Mouse (Mus musculus) adipose tissue, adult 10 weeks (tissue): ENCODE measurements around the gene Gamt. TPM values are rescaled to one million over a fixed set of nuclear protein-coding genes. Genes with fewer than 3 reads are reported as not detected.

ENCODE experiments used
- polyA plus RNA-seq: library from polyadenylated mRNA; stranded (reverse); fragments of 350-450 nt; fragmentation: Illumina TruSeq; extraction: RNeasy Lipid Tissue Mini Kit (QIAGEN cat#74804); gene quantifications from one replicate; pipeline ENCODE4 v1.2.3, GENCODE M21; 2014; ENCODE audit warnings: low read depth, low replicate concordance

The Gamt gene
- 196 TPM for polyA plus RNA-seq

GRCm38 (mm10) chr10:80260642-80261584 lies at the start of gene Gamt, which contains the start of gene Dazap1:
Gene Gamt (minus strand): TSS chr10:80261012.
Gene Dazap1 (plus strand): TSS chr10:80261486.

GRCm38 (mm10) chr10:80295618-80296425 lies 35.0 kb upstream of the Gamt start, which contains the start of gene Apc2:
Gene Apc2 (plus strand): TSS chr10:80295977.

GRCm38 (mm10) chr10:80292251-80293146 lies 31.7 kb upstream of the Gamt start, which contains the start of gene Rps15:
Gene Rps15 (plus strand): TSS chr10:80292453.

GRCm38 (mm10) chr10:80248971-80249640 lies 11.7 kb downstream of the Gamt start, which contains the start of gene Ndufs7:
Gene Ndufs7 (plus strand): TSS chr10:80249121.

GRCm38 (mm10) chr10:80226416-80227165 lies 34.2 kb downstream of the Gamt start, which contains the start of gene Mum1:
Gene Mum1 (plus strand): TSS chr10:80226434.

Other genes with a start within 250 kb of the Gamt start
- gene Arhgap45, start 244.4 kb downstream of the Gamt start, polyA plus RNA-seq = 13.2 TPM
- 65.7 TPM for gene Polr2e, start 221.2 kb downstream of the Gamt start, polyA plus RNA-seq
- gene Gpx4, start 213.8 kb downstream of the Gamt start, polyA plus RNA-seq = 681 TPM
- gene Sbno2, start 155.4 kb downstream of the Gamt start, polyA plus RNA-seq = 17.9 TPM
- gene Stk11, start 145.2 kb downstream of the Gamt start, polyA plus RNA-seq = 82.1 TPM
- 268 TPM for gene Atp5d, start 122.4 kb downstream of the Gamt start, polyA plus RNA-seq
- 29.3 TPM for gene Cbarp, start 120.2 kb downstream of the Gamt start, polyA plus RNA-seq
- gene Midn, start 112.7 kb downstream of the Gamt start, polyA plus RNA-seq = 28.1 TPM
- gene Cirbp, start 95.0 kb downstream of the Gamt start, polyA plus RNA-seq = 219 TPM
- gene 1600002K03Rik, start 88.1 kb downstream of the Gamt start, polyA plus RNA-seq = 19.9 TPM
- gene Efna2, start 81.5 kb downstream of the Gamt start, polyA plus RNA-seq = 1.4 TPM
- 56.7 TPM for gene Mum1, start 34.6 kb downstream of the Gamt start, polyA plus RNA-seq
- gene Ndufs7, start 11.9 kb downstream of the Gamt start, polyA plus RNA-seq = 123 TPM
- gene Dazap1, start 474 bp upstream of the Gamt start, polyA plus RNA-seq = 85.8 TPM
- 1,679 TPM for gene Rps15, start 31.4 kb upstream of the Gamt start, polyA plus RNA-seq
- gene Apc2, start 35.0 kb upstream of the Gamt start, polyA plus RNA-seq = 0.71 TPM
- gene 2310011J03Rik, start 59.5 kb upstream of the Gamt start, polyA plus RNA-seq = 32.7 TPM
- gene Pcsk4, start 68.5 kb upstream of the Gamt start, polyA plus RNA-seq = 5.3 TPM
- gene Reep6, start 68.9 kb upstream of the Gamt start, polyA plus RNA-seq = 55.6 TPM
- 9.4 TPM for gene Adamtsl5, start 87.4 kb upstream of the Gamt start, polyA plus RNA-seq
- 0.34 TPM for gene Plk5, start 95.4 kb upstream of the Gamt start, polyA plus RNA-seq
- gene Mex3d, start 126.6 kb upstream of the Gamt start, polyA plus RNA-seq = 14.4 TPM
- gene Mbd3, start 138.5 kb upstream of the Gamt start, polyA plus RNA-seq = 113 TPM
- gene Uqcr11, start 145.8 kb upstream of the Gamt start, polyA plus RNA-seq = 470 TPM
- 33.4 TPM for gene Tcf3, start 172.6 kb upstream of the Gamt start, polyA plus RNA-seq
- not detected for gene Onecut3, start 233.8 kb upstream of the Gamt start, polyA plus RNA-seq